Mouse (Mus musculus) spleen, postnatal 36 days (tissue): Measurements from ENCODE around the gene Tex22.

Experiments
- DNase-seq, 2 experiments: peaks; one replicate each; pipeline ENCODE4 v3.0.0; 2022; ENCODE audit warnings: low spot score in 2 of 2, mixed read lengths in 1 of 2

Tex22 gene

DNA sequence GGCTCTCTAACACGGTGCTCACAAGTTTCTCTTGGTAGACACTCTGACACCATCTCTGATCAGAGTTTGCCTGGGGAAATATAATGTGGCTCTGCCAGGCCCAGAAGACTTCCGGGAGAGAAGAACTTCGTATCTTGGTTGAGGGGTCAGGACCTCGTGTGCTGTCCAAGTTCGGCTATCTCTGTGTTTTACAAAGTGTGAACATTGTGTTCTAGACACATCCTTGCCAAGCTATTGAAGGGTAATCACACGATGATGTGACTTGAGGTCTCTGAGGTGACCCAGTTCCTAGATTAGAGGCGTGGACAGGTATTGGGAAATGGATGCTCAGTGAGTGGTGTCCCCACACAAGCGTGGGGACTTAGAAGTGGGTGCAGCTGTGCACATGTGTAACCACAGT, 18.2 kb upstream of the Tex22 start:
- DNase-seq = no peak

DNA sequence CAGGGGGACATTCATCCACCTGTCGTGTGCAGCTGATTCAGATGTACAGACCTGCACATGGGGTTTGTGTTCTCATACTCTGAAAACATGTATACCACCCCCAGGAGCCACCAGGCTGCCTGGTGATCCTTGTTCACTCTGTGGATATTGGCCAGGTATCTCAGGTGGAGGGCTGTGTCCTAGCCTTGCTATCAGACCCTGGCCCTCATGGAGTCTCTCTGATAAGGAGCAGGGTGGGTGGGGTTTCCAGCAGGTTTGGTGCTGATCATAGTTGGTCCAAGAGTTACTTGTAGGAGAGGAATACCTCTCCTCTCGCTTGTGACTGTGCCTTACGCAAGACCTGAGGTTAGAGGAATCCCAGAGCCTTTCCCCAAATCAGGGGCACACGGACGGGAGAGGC, 14.1 kb upstream of the Tex22 start:
- no peak for DNase-seq

DNA sequence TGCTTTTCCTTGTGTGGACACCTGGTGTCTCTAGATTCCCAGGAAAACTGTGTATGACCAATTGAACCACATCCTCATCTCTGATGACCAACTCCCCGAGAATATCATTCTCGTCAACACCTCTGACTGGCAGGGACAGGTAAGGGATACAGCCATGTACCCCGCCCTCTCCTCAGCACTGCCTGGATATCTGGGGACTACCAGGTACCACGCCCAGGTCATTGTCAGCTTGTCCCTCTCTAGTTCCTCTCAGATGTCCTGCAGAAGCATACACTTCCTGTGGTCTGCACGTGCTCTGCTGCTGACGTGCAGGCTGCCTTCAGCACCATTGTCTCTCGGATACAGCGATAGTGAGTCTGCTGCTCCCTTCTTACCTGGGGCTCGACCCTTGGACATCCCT, 12.7 kb upstream of the Tex22 start:
- no peak for DNase-seq

DNA sequence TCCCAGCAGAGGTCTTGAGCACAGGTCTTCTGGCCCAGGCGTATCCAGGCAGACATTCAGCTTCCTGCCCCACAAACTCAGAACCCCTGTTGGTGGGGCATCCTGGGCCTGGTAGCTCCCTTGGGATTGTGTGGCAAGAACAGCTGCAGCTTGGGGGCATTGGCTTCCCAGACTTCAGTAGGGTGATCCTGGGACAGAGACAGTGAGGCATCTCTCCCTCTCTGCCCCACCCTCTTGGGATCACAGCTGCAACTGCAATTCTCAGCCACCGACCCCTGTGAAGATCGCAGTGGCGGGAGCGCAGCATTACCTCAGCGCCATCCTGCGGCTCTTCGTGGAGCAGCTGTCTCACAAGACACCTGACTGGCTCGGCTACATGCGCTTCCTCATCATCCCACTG, 12.1 kb upstream of the Tex22 start:
- no peak for DNase-seq

DNA sequence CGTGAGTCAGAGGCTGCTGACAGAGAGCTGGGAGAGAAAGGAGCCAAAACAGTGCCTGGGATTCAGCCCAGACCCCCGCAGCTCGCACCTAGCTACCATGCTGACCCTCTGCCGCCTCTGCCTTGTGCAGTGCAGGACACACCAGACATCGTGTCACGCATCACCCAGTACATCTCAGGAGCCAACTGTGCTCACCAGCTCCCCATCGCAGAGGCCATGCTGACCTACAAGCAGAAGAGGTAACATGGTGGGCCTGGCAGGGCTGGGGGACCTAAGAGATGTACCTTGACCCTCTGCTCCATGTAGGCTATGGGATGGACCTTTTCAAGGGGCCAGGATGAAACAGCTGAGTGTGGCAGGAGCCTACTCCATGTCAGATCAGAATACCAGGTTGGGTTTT, 10.6 kb upstream of the Tex22 start:
- DNase-seq = no peak

DNA sequence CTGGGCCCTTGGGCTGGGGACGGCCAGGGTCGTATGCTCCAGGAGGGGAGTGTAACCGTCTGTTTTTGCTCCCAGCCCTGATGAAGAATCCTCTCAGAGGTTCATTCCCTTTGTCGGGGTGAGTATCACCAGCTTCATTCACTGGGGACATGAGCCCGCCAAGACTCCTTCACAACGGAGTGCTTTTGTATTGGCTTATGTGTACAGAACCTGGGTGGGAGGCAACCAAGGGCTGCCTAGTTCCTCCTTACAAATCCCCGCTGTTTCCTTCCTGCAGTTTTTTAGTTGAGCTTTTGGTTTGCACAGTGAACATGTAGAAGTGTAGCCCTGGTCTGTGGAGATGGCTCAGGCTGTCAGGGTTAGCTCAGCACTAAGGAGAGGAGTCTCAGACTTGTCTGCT, 6.3 kb upstream of the Tex22 start:
- no peak for DNase-seq

DNA sequence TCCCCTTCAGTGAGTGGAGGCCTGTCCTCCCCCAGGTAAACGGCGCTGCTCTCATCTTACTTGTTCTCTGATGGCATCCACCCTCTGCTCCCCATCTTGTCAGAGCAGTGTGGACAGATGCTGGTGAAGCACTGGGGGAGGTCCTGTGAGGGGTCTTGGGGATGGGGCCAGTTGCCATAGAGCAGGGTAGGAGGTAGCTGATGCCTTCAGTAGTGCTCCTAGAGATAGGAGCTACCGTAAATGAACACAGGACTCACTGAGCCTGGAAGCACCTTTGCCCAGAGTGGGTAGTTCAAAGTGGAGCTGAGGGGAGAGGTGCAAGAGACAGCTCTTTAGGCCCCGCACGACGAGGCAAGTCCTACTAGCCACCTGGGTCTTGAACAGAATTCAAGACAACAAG, 4.9 kb upstream of the Tex22 start:
- DNase-seq = no peak

DNA sequence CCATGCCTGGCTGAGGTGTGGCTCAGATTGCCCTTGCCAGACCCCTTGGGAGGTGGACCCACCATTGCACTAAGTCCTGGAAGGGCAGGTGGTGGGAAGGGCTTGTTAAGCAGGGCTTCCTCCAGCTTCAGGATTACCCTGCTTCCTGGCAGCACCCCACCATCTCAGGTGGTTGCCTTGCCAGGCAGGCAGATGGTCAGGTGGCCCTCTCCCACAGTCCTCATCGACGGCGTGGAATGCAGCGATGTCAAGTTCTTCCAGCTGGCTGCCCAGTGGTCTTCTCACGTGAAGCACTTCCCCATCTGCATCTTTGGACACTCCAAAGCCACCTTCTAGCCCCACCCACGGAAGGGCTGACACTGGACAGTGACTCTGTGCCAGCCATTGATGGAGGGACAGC, 3.0 kb upstream of the Tex22 start:
- no peak for DNase-seq

DNA sequence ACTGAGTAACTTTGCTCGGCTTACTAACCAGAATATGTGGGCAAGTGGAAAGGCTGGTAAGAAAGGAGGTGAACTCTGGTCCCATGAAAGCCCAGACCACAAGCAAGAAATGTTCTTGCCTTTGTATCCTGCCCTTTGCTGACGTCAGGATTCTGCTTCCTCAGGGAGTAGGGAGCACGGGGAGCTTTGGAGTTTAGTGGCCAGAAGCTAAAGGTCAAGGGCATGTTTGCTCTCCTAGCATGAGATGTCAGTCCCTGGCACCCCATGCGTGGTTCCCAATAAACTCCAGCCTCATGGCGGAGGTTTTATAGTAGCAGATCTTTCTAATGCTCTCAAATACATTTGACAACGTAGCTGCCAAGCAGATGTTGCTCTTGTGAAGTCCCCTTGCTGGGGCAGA, 2.5 kb upstream of the Tex22 start:
- no peak for DNase-seq

DNA sequence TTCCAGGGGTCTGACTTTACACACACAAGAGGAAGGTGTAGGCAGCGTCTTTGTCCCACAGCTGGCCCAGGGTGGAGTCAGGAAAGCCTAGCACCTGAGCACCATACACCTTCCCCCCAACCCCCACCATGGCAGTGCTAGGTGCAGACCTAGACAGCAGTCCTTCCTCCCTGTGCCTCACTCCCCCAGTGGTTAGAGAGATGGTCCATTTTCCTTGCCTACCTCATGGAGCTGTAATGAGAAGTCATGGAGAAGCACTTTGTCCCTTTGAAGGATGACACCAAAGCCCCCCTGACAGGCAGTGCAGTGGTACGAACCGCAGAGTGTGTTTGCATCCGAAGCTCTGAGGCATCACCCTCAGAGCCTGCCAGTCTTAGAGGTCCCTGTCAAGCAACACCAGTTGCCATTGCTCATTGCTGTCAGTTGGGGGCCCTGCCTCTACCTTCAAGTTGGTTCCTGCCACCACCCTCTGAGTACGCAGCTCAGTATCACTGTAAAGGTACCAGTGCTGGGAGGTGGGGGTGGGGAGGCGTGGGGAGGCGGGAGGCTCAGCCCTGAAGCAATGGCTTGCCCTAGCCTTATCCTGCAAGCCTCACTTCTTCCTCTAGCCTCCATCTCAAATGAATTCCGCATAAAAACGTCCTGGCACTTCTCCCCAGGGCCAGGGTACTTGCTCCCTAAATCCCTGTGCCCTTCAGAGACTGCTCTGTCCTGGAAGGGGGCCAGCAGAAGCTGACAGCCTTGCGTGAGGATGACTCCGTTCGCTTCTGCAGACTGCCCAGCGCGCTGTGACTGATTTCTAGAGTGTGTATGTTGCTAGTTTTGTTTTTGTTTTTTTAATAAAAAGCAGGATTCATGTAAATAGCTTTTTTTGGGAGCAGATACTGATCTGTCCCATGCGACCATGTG, 628 bp upstream of the Tex22 start:
- peak; percentile 33 to 47 for DNase-seq

DNA sequence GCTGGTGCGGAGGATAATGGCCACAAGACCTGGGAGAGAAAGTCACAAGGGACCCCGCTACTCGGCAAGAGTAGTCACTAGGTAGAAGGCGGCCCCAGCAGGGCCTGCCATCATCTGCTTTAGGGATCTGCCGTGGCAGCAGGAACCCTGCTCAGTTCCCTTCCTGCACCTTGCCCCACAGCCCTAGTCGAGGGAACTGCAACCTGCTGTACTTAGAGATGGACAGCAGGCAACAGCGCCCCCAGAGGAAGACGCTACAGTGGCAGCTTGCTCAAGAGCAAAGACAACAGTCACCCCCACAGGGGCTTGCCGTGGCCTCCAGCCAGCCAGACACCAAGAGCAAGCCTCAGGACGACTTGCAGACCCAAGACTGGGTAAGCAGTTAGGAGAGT, 757 bp downstream of the Tex22 start:
- peak; percentile 87 to 88 for DNase-seq

DNA sequence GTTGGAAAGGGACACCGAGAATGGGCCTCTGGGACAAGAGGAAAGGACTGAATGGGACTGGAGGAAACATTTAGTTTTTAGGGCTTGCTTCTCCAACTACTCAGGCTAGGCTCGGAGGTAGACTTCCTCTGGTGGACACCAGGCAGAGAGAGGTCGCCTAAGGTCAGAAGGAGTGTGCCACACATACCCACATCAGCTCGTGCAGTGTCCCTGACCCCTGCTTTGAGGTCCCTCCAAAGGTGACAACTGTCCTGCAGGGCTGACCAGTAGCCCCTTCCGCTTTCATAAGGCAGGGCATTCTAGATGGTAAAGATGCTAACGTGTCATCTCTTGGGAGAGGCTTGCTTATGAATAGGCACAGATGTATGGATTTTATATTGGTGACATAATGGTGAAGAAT, 1.2 kb downstream of the Tex22 start:
- no peak for DNase-seq

DNA sequence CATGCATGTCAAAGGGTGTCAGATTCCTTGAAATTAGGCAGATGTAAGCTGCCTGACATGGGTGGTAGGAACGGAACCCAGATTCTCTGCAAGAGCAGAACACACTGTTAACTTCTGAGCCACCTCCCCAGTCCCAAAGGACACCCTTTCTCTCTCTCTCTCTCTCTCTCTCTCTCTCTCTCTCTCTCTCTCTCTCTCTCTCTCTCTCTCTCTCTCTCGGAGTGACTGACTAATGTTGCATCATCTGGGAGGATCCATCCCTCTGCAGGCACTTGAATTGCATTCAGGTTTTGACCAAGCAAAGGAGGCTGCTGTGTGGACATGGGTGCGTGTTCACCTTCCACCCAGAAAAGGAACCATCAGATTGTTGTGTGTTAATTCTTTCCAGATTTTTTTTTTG, 13.0 kb downstream of the Tex22 start:
- no peak for DNase-seq

DNA sequence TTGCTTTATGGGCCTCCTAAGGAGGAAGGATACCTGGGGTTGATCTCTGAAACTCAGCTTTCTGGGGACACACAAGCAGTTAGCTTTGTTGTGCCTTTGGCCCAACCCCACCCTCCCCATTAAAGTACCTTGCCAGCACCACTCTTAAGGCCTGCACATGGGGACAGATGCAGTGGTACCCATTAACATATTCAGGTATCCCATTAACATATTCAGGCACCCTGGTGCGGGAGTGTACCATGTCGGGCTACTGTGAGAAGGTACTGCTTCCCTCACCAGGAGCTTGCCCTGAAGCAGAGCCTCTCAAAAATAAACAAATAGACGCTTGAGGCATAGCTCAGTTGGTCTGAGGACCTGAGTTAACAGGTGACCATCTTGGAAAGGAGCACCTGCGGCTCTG, 13.7 kb downstream of the Tex22 start:
- no peak for DNase-seq

DNA sequence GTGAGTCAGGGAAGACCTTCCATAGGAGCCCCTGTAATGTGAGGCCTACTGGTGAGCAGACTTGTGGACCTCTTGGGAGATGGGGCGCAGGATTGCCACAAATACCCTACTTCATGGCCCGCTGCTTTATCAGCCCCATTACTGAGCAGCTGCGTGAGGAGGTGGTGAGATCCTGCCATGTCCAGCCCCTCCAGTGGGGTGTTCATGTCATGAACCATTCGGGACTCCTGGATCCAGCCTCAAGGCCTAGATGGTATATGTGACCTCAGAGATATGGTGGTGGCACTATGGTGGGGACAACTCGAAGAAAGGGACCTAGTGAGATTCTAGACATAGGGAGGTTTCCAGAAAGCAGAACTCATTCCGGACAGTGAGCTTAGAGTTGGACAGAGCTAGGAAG, 14.8 kb downstream of the Tex22 start:
- DNase-seq = no peak

DNA sequence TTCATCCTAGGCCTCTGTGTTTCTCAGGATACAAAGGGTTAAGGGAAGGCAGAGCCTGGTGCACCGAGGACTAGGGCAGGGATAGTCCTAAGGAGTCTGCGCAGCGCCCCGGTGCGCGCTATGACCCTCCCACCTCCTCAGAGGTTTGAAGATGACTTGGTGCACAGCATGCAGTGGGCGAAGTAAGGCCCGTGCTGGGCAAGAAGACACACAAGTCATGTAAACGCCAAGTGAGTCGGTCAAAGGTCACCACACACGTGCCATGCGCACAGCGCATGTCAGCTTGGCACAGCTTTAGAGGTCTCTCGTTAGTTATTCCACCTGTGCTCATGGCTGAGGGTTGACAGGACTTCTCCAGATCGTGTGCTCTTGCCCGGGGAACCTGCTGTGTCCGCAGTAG, 15.8 kb downstream of the Tex22 start:
- DNase-seq = no peak

DNA sequence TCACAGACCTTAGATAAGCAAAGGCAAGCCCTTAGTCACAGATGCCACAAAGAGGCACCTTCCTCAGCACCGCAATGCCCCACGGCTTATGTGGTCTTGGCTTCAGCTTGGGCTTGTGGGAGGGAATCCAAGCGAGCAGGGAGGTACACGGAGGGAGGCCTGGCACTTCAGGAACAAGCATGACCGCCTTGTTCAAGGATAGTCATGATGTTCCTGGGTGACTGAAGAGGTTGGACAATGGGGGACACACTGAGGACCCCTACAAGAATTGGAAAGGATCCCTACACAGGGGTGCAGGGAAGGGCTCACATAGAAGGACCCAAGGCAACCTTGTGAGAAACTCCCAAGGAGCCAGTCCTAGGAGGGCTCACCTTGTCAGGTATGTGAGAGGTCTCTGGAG, 22.7 kb downstream of the Tex22 start:
- no peak for DNase-seq

DNA sequence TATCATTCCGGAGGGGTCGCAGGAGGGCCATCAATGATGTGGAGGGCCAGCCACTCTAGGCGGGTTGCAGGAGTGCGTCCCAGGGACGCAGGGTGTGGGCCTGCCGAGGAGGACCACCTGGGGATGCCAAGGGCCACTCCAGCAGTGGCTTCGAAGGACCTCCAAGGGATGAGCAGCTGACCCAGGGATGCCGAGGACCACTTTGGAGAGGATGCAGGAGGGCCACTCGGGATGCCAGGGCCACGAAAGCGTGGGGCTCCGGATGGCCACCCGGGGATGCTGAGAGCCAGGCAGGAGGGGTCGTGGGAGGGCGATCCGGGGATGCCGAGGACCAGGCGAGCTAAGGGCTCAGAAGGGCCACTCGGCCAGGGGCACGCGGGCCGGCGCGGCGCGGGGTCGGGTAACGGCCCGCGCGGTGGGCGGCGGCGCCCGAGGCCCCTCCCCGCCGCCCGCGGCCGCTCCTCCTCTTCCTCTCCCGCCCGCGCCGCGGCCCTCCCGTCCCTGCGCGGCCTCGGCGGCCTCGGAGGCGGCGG, 23.5 kb downstream of the Tex22 start, which contains the start of gene Mta1:
TSS of gene Mta1 (plus strand) at position 530 of the 533 bp plus-strand sequence.
- peak; percentile 46 to 49 for DNase-seq

DNA sequence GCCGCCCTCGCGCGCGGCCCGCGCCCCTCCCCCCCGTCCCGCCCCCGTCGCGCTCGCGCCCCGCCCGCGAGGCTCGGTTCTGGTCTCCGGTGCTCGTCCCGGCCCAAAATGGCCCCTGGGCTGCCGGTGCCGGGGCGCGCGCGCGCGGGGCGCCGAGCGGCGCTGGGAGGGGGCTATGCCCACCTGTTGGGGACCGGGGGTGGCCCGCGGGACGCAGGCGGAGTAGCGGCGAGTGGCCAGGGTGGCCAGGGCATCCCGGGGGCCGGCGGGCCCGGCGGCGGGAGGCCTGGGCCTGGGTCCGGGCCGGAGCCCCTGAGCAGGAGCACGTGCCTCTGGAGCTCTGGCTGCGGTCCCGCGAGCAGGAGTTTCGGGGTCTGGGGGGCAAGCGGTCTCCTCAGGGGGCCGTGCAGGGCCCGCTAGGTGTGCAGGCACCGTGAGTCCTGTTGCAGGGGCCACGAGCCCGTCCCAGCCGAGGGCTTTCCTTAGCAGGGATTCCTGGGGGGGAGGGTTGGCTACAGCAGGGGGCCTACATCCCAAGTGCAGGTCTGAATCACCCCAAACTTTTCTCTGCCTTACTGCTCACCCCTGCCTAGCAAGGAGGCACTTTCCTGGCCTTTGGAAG, 24.3 kb downstream of the Tex22 start:
- no peak for DNase-seq

DNA sequence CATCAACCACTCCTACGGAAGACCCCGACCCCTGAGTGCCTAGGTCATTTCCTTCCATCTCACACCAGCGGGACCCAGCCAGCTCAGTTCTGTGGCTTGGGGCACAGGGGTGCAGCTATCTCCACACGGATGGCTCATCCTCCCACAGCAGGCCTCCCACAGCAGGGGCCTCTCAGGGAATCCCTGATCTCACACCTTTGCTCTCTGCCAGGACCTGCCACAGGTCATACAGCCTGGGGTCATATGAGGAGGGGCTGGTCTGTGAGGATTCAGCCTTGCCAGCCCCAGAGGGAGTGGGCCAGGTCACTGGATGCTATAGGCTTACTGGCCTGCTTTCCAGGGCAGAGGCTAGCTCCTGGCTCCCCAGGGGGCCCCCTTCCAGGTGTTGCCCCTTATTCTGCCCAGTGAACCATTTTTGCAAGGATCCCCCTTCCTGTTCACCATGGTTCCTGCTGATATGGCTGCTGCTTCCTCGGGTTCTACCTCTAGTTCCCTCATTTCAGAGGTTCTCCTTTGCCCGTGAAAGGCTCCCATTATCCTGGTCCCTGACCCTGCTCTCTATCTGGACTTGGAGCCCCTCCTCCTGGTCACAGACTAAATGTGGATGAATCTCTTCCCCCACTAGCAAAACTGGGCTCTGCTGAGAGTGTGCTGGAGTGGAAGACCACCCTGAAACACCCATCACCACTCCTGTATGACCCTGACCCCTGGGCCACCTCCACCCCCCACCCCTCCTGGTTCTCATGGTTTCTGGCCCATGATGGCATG, 25.4 kb downstream of the Tex22 start:
- no peak for DNase-seq

DNA sequence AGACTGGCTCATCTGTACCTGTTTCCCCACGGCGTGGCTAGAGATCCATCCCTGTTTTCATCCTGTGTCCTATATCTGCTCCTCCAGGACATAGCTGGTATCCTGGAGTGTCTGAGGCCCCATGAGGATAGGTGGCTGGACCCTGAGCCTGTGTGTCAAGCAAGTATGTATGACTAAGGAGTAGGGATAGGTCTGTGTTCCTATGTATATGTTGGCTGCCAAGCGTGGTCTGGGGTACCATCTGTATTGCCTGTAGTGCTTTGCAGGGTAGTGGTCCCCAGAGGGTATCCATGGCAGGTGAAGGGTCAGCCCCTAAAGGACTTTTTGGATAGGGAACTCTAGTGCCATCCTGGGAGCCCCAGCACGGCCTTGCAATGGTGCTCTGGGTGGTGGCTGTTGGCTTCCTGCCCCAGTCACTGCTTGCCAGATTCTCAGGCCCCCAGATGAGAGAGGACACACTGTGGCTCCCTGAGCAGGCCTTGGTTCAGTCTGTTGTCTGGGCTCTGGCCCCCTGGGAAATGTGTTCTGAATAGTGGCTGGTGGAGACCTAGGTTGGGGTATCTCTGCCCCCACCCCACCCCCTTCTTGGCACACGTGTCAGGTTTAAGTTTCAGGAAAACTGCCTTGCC, 26.3 kb downstream of the Tex22 start:
- DNase-seq = no peak
